Mouse (Mus musculus) kidney, postnatal 36 days (tissue): ENCODE results near the gene Tagln3.

ENCODE experiments used
- DNase-seq, 2 experiments: peaks; one replicate each; pipeline ENCODE4 v3.0.0; 2021 to 2022; ENCODE audit warnings: mixed read lengths in 2 of 2

Gene Tagln3

DNA sequence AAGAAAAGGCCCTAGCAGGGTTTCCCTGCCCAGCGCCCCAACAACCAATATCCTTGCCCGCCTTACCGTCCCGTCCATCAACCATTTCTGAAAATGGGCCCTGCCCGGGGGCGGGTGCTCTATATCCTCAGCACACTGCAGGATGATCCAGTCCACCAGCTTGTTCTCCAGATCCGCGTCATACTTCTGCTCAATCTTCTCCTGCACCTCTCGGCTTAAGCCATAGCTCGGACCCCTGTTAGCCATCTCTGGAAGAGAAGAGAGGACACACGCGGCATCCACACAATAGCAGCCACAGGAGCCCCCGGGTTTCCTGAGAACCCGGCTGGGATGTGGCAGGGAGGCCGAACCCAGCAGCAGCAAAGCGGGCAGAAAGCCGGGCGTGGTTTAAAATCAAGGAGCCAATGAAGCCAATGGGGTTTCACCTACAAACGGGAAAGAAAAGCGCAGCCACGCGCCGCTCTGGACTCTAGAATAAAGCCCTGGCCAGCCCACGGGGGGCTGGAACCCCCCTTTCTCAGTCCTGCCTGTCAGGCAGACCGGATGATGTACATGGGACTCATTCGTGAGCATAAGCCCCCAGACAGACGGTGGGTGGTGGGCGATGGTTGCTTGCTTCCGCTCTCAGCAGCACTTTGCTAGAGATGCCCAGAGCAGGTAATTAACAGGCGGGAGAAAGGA, at the start of gene Tagln3:
TSS of gene Tagln3 (minus strand) at position 548 of the 681 bp plus-strand sequence.
- peak in 1 of 2 experiments; percentile 34 for DNase-seq

DNA sequence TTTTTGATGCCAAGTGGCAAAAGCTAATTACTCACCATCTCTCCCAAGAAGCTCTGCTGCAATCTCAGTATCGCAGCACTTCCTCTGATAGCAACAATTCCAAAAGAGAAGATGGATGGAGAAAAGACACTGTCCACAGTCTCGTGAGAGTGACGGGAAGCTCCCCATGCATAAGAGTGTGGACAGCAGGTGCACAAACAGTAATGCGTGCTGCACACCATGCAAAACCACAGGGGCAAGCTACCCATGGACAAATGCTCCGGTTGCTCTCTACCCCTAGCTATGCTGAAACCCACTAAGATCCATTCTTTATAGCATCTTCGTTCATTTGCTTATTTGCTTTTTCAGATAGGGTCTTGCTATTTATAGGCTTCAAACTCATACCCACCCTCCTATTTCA, 46.5 kb upstream of the Tagln3 start:
- DNase-seq = no peak

DNA sequence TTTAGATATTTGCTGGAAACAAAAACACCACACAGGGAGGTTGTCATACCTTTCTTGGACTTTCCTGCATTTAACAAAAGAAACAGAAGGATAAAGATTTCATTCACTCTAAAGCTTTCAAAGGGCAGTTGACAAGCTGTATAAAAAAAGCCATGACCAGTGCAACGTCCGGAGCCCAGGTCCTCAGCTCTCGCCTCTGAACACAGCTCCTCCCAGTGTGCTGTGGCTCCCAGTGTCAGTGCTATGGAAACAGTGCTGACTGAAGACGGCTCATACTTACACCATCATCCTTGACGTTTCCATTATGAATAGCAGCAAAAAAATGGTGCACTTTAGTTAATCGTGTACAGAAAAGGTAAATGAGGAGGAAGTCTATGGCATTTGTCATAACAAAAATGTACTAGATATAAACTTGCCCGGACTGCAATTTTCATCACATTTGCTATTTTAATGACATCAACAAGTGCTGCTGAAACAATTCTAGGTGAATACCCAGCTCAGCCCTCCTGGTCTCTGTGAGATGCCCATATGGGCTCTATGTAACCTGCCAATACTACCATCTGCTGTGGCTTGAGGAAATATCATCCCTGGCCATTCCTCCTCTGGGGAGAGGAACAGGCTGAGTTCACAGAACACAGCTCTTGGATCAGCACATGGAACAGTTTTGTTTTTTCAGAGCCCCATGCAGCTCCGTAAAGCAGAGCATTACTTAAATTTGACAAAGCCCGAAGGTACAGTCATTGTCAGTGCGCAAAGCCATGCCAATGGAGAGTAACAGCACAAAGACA, 43.6 kb upstream of the Tagln3 start:
- DNase-seq = peak; percentile 27 to 36

DNA sequence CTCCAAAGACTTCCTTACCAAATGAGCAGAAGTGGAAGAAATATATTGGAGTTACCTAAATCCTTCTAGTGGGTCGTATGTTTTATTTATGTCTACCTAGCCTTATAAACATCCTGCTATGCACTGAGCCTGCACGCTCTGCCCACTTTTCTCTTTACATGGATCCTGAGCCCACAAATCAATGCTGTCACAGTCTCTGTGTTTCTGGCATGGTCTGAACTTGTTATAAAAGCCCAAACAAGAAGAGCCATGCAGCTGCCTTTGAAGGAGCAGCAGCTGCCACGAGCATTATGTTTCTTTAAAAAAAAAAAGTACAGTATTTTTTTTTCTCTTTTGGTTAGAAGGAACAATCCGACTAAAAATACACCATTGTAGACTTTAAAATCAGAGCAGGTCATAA, 43.0 kb upstream of the Tagln3 start:
- no peak for DNase-seq

DNA sequence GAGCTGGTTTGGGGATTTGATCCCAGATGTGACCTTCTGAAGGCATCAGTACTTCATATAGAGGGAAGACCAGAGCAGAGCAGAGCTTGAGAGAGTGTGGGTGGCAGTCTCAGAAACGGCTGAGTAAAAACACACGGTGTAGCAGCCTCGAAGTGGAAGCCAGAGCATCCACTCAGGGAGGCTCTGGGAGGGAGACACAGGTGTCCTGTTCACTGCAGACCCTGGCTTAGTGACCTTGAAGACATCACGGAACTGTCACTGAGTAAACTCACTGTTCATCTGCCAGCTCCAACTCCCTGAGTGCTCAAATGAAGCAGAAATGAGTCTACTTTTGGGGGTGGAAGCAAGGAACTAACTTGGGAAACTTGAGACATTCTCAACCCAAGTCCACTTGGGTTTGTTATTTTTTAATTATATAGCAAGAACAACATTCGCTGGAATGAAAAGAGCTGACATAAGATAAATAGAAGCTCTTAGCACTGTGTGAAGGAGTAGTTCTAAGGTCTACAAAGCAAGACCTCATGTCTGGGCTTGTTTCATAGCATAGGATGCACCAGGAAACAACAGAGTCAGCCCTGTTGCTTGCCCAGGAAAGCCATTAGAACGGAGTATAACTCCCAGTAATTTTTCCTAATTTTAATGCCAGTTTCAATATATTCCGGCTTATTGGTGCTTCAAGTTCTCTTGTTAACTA, 41.5 kb upstream of the Tagln3 start:
- DNase-seq = no peak

DNA sequence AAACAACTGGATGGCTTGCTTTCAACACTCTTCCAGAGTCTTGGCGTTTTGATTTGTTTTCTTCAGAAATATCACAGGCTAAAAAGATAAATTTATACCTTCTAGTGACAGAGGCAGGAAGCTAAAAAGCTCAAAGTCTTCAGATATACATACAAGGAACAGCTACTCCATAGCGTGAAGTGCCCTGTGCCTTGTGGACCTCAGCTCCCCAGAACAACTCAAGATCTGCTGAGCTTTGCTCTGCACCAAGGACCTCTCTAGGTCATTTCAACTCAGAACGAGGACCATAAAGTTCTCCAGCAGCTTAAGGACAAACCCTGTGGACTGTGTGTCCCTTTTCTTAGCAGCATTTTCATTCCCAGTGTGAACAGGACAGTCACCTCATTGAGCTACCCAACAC, 40.7 kb upstream of the Tagln3 start:
- no peak for DNase-seq

DNA sequence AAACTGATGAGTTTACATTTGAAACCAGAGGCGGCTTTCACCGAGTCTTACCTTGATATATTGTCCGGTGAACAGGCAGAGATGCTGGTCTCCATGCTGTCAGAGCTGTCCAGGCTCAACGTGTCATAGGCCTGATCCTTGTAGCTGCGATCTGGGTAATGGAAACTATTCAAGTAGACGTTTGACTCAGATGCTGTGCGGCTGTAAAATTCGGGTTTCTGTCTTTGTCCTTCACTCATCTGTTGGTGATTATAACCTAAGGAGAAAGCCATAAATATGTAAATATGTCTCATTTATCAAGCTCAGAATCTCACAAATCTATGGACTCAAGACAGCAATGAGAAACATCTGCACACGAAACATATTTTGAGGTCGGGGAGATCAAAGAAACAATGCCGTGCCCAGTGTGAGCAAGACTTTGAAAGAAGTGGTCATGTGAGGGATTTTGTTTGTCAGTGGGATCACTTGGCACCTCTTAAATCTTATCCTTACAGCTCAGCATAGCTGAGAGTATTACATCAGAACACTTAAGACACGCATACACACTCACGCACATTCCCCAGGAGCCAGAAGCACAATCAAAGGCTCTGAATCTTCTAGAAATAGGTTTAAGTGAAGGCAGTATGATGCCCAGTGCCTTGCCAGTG, 38.6 kb upstream of the Tagln3 start:
- DNase-seq = no peak

DNA sequence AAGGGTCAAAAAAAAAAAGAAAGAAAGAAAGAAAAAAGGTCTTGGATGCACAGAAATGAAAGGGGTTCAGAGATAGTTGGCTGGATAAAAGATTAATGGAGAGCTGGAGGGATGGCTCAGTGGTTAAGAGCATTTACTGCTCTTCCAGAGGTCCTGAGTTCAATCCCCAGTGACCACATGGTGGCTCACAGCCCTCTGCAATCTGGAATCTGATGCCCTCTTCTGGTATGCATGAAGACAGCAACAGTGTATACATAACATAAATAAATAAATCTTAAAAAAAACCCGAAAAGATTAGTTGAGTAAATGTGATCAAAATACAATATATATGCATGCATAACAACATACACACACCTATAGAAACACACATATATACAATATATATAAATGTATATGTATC, 37.0 kb upstream of the Tagln3 start:
- DNase-seq = no peak

DNA sequence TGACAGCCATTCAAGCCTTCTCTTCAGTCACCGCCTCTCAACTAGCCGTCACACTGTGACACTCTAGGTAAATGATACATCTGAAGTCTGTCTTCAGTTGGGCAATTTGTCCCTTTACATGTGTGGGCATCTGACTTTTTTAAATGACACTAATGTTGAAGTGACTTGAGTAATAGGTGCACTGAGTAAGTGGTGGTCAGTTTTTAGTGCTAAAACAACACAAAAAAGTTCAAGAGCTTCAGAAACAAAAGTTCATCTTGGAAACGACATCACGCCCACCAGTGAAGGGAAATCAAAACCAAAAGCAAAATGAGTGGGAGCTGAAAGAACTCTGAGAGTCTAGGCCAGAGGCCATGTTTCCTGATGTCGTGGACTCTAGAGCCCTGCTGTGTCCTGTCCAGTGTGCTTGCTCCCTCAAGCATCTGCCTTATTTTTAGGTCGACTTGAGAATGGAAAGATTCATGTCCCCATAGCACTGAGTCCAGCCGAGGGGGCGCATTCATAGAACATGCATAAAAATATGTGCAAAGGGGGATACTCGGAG, 34.4 kb upstream of the Tagln3 start:
- DNase-seq = peak; percentile 29 to 46

DNA sequence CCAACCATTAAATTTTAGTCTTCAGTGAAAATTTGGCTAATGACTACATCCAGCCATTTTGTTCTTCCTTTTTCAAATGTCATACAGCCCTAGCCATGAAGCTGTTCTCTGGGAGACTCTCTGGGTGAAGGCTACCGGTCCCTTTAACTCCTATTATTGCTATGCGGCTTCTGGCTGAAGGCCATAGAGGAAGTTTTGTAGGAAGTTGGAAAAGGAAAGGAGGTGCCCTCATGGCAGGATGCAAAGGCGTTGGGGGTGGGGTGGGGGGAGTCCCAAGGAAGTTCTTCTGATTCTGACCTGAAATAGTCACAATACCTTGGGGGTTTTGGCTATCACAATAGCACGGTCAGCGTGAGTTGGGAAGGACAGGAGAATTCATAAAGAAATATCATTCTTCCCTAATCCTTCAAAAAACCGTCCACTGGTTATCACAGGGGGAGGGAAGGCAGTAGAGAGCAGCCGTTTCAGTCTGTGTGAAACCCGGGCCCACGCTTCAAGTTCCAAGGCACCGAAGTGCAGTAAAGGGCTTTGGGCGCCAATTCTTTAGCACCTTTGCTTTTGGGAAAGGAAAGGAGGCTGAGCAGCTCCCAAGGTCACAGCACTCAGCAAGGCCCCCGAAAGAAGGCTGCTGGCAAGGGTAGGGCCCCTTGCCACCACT, 33.1 kb upstream of the Tagln3 start:
- peak; percentile 80 to 84 for DNase-seq

DNA sequence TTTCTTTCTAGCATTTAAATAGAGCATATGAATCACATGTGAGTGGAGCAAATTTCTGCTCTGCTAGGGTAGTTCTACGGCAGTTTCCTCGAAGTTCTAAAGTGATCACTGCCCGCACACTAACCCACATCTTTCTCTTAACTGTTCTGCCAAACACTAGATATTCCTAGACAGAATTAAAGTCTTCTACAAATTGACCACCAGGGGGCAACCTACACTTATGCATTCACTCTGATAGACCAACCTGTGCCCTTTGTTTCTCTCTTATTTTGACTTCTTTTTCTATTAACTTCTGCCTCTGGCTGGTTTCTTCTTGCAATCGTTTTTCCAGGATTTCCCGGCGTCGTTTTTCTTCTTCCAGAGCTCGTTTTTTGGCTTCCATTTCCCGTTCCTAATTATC, 32.4 kb upstream of the Tagln3 start:
- DNase-seq = peak; percentile 53 to 75

DNA sequence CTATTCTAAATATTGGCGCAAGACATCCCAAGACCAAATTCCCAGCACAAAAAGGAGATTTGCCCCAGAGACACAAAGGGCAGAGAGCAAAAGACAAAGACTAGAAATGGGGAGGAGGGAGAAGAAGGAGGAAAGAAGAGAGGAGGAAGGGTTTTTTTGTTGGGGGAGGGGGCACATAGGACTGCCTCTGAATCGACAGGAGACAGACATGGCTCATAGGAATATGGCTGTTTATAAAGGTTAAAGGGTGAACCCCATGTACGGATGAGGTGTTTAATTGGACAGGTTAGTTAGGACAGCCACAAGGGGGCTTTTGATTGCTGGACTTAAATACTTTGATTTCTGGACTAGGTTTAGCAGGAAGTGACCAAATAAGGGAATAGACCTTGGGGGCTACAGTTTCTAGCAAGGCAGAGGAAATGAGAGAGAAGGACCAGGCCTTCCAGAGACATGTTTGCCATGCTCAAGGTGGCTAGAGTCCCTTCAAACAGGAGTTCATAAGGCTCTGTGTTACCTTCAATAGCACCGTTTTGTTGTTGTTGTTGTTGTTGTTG, 19.3 kb upstream of the Tagln3 start:
- no peak for DNase-seq

DNA sequence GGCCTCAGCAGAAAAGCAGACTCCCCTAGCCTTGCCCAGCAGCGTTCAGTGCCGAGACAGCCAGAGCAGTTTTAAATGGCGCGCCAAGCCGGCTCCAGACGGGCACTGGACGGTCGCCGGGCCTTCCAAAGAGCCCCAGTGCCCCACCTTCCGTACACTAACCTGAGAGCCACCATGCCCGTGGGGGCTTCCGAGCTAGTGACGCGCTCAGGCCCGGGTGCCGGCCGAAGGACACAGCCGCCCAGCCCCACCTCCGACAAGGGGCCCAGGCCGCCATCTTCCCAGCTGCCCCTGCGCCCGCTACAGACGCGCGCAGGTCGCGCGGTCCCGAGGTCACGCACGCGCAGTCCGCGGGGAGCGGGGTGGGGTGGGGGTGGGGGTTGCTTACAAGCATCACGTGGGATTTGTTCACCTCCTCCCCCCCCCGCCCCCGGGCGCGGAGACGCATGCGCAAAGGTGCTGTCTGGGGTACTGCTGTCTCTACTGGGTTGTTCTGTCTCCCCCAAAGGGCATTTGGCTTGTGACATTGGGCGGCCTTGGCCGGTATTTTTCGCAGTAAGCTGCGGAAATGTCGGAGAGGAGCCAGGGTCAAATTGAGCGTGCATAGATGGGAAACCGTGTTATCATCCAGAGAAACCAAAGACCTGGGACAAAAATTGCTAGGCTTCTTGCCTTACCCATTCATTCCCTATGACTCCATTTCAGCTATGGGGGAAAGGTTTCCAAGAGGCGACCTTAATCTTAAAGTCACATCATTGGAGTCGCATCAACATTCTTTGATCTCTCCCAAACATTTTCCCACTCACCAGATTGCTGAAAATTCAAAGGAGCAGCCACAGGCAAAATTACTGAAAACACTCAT, 18.4 kb upstream of the Tagln3 start, which contains the start of gene Abhd10:
TSS of gene Abhd10 (minus strand) at position 341 of the 862 bp plus-strand sequence.
- DNase-seq = peak; percentile 96 to 99

DNA sequence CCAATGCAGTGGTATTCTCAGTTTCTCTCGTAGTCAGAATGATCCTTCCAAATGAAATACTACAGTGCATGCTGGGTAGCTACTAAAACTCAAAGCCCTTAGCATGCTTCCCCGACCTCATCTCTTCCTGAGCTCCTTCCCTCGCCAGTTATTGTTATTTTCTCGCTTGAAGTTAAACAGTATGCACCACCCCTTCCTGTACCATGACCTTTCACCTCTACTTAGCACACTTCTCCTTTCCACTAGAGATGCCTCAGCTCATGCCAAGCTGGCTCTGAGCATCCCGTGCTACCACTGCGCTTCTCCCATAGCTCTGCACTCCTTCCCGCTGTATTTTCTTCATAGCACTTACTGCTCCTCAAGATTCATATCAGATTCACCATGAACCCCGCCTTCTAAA, 13.5 kb upstream of the Tagln3 start:
- no peak for DNase-seq

DNA sequence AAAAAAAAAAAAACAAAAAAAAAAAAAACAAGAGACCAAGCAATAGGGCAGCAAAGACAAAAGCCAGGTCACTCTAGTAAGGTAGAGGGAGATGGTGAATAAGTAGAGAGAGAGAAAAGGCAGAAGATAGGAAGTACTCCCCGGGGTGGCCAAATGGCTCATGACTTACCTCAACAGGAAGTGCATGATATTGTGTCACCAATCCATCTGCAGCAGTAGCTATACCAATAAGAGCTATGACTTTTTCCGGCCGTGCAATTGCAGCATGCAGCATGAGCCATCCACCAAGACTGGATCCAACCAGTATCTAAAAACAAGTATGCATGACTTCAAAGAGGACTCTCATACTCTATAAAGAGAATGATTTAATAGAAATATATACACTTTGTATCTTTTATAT, 12.3 kb upstream of the Tagln3 start:
- no peak for DNase-seq

DNA sequence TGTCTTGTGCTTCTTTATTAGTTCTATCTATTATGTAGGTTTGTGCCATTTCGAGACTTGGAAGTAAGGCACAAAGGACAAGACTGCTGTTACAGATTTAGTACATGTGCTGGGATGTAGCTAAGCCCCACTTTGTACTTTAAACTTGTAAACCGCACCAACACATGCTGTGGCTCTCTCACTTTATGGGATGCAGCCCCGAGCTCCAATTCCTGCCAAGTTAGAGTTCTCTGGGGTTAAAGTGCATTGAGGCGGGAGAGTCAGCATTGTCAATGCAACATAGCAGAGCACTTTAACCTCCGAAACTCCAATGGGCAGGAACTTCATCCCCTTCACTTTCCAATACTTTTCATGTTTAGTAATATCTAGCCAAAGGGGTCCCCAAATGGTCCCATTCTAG, 4.8 kb upstream of the Tagln3 start:
- peak; percentile 54 to 66 for DNase-seq

DNA sequence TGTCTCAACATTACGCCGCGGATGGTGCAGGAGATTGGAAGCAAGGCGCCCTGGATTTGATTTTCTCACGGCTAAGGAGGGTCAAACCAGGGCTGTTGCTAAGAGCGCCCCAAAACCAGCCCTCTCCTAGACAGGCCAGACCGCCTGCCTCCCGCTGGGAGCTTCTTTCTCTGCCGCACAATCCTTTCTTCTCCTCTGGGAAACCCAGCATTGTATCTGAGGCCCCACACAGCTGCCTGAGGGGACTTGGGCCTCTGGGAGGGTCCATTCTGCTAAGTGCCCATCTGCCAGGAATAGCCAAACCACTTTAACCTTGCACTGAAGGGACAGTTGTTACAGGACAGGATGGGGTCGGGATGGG, 314 bp upstream of the Tagln3 start:
- no peak for DNase-seq

DNA sequence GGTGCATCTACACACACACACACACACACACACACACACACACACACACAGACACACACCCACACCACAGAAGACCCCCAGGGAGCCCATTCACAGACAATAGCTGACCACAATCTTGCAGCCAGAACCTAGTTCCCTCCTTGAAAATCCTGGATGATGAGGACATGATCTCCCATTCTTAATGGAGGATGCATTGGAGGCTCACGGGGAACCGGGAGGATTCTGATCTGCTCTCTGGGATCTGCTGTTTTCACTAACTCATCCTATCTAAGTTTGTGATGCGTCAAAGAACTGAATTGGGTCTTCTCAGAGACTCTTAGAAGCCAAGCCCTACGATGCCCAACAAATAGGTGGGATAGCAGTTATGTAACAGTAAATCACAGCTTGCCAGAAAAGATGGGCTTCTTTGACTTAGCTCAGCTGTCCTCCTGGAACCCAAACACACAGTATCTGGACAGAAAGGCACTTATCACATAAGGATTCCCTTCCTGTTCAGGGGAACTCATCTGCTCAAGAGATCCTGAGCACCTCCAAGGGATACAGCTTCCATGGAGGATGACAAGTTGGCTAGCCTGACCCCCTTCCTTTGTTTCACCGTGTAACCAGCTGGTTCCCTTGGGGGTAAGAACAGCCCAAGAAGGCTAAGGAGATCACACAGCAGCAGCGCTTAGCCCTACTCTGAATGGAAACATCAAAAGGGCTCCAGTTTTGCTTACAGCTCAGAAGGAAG, 1.1 kb downstream of the Tagln3 start:
- DNase-seq = no peak

DNA sequence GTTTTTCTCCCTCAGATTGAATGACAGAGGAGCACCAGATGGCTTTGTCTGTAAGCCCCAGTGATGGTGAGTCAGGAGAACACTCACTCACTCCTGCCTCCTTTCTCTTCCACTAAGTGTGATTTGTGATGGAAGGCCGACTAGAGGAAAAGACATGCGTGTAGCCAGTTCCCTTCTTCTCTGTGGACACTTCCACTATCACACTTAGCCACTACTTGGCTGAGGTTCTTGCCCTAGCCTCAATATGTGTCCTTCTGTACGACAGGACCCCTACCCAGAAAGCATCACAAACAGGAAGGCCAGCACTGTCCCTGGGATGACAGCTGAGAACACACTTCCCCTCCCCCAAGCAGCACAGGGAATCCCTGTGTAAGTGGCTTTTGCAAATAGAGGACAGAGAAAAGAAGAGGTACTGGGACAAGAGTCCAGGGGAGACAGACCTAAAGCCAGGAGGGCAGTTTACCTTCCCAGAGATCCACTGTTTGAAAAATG, 1.9 kb downstream of the Tagln3 start:
- DNase-seq = no peak

DNA sequence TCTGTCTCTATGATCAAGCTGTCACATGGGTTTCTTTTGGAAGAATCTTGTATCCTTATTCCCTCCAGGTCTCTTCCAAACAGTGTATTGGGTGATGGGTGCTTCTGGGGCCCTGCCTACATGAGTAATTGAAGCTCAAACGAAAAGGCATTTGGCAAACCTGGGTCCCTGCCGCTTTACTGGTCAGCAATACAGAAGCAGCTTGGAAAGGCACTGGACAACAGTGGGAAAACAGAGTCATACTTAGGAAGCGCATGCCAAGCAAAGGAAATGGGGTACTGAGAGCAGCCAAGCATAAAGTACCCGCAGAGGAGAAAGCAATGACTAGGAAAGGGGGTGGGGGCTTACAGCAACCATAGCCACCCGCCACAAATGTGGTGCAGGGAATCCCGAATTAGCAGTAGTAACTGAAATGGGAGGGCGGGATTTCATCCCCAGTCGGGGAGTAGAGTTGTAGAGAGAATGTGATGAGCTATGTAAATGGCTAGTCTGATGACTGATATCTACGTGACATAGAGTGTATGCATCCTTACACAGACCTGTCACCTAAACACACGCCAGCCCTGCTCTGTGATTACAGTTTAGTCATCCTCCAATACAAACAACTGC, 4.3 kb downstream of the Tagln3 start:
- DNase-seq = no peak
